Mouse (Mus musculus): Measurements from ENCODE around the gene Zfp296.

DNA sequence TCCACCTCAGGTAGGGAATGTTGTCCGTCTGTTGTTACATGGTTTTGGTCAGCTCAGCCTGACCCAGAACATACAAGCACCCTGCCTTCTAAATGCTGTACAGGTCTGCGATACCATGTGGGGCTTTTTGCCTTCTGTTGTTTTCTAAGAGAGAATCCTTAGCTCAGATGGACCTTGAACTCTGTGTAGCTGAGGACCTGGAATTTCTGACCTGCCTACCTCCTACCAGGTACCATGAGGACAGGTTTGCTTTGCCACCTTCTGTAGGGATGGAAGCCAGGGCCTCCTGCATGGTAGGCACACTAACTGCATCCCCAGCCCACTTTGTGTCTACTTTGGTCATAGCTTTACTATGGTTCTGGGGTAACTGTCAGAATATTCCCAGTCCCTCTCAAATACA lies 11.3 kb upstream of the Zfp296 start:
- TF ChIP-seq CTCF (conservative IDR thresholded peaks at IDR 0.05; ENCODE audit: low read length) (no peak), POU5F1 (IDR thresholded peaks at IDR 0.05; ENCODE audit: borderline replicate concordance, low read length) (no peak), NANOG (IDR thresholded peaks at IDR 0.05; ENCODE audit: borderline replicate concordance, low read length) (no peak)

All from E14TG2a.4 (cell line).